Mouse (Mus musculus) thymus, adult 2 months (tissue): ENCODE measurements around the gene Tmprss15. TPM values are rescaled to one million over a fixed set of nuclear protein-coding genes. Genes with fewer than 3 reads are reported as not detected.

Experiments used
- DNase-seq: peaks from one replicate; pipeline ENCODE4 v3.0.0; 2021
- H3K27ac ChIP-seq: fragments of 200-500 bp; 2 replicates; pipeline ENCODE4 v1.5.1; 2012; ENCODE audit warnings: low read length, control low read depth; ENCODE audit not compliant: control insufficient read depth, insufficient read depth
- H3K27me3 ChIP-seq: fragments of 200-500 bp; 2 replicates; pipeline ENCODE4 v1.6.1; 2012; ENCODE audit warnings: mild to moderate bottlenecking, low read length, moderate library complexity, mixed read lengths; ENCODE audit not compliant: control insufficient read depth, insufficient read depth
- H3K36me3 ChIP-seq: fragments of 200-500 bp; 2 replicates; pipeline ENCODE4 v1.6.1; 2012; ENCODE audit warnings: mild to moderate bottlenecking, low read length, moderate library complexity; ENCODE audit not compliant: control insufficient read depth, insufficient read depth
- H3K4me1 ChIP-seq: fragments of 200-500 bp; replicated peaks from 2 replicates; pipeline ENCODE4 v1.6.1; 2012; ENCODE audit warnings: low read length; ENCODE audit not compliant: control insufficient read depth, insufficient read depth
- H3K4me3 ChIP-seq: fragments of 200-500 bp; 2 replicates; pipeline ENCODE4 v1.5.1; 2012; ENCODE audit warnings: mild to moderate bottlenecking, low read length, control low read depth, moderate library complexity; ENCODE audit not compliant: control insufficient read depth, insufficient read depth
- CTCF ChIP-seq: fragments of 200-500 bp; IDR thresholded peaks from 2 replicates; pipeline ENCODE4 v1.5.1; 2012; ENCODE audit warnings: mild to moderate bottlenecking, control low read depth, low read length, moderate library complexity, borderline replicate concordance; ENCODE audit not compliant: control insufficient read depth, poor library complexity, insufficient read depth; ENCODE audit errors: extremely low read depth
- POLR2A ChIP-seq: fragments of 200-500 bp; IDR thresholded peaks from 2 replicates; pipeline ENCODE4 v1.6.1; 2012; ENCODE audit warnings: mild to moderate bottlenecking, low read length, control low read depth, moderate library complexity; ENCODE audit not compliant: control insufficient read depth, poor library complexity, insufficient read depth; ENCODE audit errors: extremely low read depth
- WGBS: fragments of 180-500 bp; shearing (Covaris S2); methylation state at CpG from one replicate; pipeline ENCODE4 v1.1.7; 2018; 5-methylcytosine and 5-hydroxymethylcytosine counted together
- polyA plus RNA-seq: library from polyadenylated mRNA; depleted of rRNA; stranded (reverse); fragments of >200 nt; gene quantifications from 2 replicates; pipeline ENCODE4 v1.2.3, GENCODE M21; 2012

The Tmprss15 gene
- polyA plus RNA-seq, 1 experiment: 0.01 TPM

DNA sequence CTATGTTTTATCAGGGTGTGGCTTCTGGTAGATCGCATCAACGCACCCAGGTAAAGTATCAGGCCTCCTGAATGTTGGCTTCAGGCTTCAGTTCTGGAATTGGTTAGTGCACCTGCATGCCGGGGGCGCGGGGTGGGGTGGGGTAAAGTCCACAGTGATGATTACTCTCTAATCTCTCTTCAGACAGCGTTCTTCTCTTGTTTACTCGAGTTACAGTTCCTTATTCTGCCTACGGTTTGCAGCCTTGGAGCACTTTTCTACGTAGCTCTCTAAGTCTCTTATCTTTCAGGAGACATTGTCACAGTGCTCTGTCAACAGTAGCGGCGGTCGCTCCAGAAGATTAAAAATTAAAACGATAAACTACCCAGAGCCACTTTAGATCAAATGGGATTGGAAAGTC lies 116.8 kb downstream of the Tmprss15 start:
- H3K36me3 ChIP-seq: no peaks in the 10 kb centered on the region
- no peak for TF ChIP-seq POLR2A
- no peak for TF ChIP-seq CTCF
- WGBS: 92% methylated on average over 13 of the region's 13 CpGs
- no peak overlapping the region for H3K4me3 ChIP-seq
- H3K27me3 ChIP-seq: no peaks in the 10 kb centered on the region
- H3K27ac ChIP-seq: no peak overlapping the region
- H3K4me1 ChIP-seq: no peaks in the 10 kb centered on the region
- no peak for DNase-seq

DNA sequence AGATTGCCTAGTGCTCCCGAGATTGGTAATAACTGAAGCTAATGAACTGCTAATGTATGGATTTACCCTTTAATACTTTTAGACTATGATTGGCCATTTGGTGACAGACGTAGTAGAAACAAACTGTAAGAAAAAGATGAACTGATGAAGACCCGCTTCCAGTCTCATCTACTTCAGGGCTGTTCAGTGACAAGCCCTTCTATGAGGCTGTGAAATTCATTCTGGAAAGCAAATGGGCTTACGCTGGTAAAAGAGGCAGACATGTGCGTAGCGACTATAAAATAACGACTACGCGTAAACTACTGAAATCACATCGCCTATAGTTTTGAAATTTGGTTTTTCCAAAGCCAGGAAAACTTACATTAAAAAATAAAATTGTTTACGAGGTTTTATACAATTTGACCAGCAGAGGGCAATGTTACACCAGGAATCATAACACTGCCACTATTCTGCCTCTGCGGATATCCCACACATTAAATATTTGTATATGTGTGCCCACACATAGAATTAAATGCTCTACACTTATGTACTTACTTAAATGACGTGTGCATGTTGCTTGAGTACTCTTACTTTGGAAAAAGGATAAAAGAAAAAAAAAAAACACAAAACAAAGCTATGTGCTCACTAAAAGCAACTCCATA lies 121.7 kb downstream of the Tmprss15 start:
- H3K27ac ChIP-seq: no peak overlapping the region
- 42% methylated on average over 13 of the region's 13 CpGs for WGBS
- no peaks in the 10 kb centered on the region for H3K36me3 ChIP-seq
- H3K4me1 ChIP-seq: no peaks in the 10 kb centered on the region
- no peaks in the 10 kb centered on the region for H3K27me3 ChIP-seq
- no peak for DNase-seq
- H3K4me3 ChIP-seq: no peak overlapping the region
- TF ChIP-seq POLR2A: no peak
- no peak for TF ChIP-seq CTCF

DNA sequence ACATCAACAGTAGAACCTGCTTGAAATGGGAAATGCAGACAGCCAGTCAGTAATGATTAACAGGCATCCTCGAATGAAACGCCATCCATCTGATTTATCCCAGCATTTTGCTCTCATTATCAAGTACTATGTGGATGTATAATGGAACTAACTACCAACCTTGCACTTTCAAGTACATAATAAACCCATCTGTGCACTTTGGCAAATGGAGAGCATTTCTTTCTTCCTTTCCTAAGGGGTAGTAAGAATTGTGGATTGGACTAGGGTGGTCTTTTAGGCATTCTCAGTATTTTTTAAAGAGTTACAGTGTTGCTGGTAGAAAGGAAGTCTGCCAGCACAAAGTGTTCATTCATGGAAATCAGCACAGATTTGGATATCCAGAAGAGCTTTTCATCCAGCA lies 133.5 kb downstream of the Tmprss15 start:
- Histone ChIP-seq H3K27me3 (no peaks in the 10 kb centered on the region), H3K4me3 (no peak overlapping the region), H3K27ac (no peak overlapping the region), H3K4me1 (no peaks in the 10 kb centered on the region), H3K36me3 (no peaks in the 10 kb centered on the region)
- WGBS: 89% methylated on average over 2 of the region's 2 CpGs
- no peak for TF ChIP-seq CTCF
- TF ChIP-seq POLR2A: no peak
- DNase-seq: no peak

DNA sequence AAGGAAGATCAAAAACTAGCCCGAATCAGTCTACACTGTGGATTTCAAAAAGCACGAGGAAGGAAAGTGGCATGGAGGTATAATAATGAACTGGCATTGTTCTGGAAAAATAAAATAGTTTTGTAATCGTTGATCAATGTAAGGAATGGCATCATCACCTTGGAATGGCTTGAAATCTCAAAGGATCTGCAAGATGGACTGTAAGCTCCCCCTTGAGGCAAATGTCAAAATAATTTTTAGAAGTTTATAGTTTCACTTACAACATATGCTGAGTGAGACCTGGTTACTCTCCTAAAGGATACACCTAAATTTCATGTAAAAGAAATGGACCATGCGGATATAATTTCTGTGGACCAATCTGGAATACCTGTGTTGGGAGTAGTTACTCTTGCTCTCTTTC lies 140.5 kb downstream of the Tmprss15 start:
- DNase-seq: no peak
- 81% methylated on average over 4 of the region's 4 CpGs for WGBS

DNA sequence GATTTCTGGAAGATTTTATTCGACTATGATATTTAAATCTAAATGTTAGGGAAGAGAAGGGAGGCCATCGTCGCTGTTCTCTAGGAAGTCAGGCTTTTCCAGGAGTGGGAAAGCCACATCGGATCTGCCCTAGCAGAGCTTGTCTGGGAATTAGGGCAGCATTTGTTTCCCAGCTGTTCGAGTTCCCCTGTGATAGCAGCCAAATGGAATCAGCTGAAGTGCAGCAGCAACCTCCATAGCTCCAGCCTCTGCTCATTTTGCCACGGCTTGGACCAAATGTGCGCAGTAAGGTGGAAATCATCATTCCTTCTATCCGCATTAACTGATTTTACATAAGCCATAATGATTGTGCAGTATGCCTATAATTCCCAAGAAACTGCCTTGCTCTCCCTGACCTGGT lies 153.1 kb downstream of the Tmprss15 start:
- H3K27me3 ChIP-seq: no peaks in the 10 kb centered on the region
- TF ChIP-seq CTCF: no peak
- no peak for TF ChIP-seq POLR2A
- no peaks in the 10 kb centered on the region for H3K4me1 ChIP-seq
- H3K4me3 ChIP-seq: no peak overlapping the region
- no peak overlapping the region for H3K27ac ChIP-seq
- no peak for DNase-seq
- WGBS: 79% methylated on average over 8 of the region's 8 CpGs
- H3K36me3 ChIP-seq: no peaks in the 10 kb centered on the region

More for the DNA sequence above, 140.5 kb downstream of the Tmprss15 start:
- no peak overlapping the region for H3K27ac ChIP-seq
- no peaks in the 10 kb centered on the region for H3K36me3 ChIP-seq
- no peak for TF ChIP-seq CTCF
- no peak for TF ChIP-seq POLR2A
- no peaks in the 10 kb centered on the region for H3K4me1 ChIP-seq
- H3K27me3 ChIP-seq: no peaks in the 10 kb centered on the region
- H3K4me3 ChIP-seq: no peak overlapping the region

DNA sequence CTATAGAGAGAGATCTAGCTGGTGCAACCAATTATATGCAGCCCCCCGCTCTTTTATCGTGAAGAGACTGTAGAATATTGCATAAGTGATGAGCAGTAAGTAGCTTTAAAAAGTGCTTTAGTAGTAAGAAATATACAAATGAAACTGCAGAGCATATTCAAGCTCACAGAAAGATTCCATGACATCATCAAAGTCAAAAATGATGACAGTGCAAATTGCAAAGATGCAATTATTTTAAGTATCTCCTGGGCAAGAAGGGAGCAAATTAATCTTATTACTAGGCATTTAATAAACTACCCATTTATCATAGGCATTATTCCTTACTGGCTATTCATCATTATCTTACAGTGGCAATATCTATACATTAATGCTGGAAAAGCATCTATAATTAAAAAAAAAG lies 156.6 kb downstream of the Tmprss15 start:
- DNase-seq: no peak
- no peaks in the 10 kb centered on the region for H3K27me3 ChIP-seq
- H3K4me1 ChIP-seq: no peaks in the 10 kb centered on the region
- WGBS: 95% methylated on average over 2 of the region's 2 CpGs
- H3K27ac ChIP-seq: no peak overlapping the region
- no peak for TF ChIP-seq CTCF
- no peak for TF ChIP-seq POLR2A
- no peak overlapping the region for H3K4me3 ChIP-seq
- H3K36me3 ChIP-seq: no peaks in the 10 kb centered on the region
